Mouse (Mus musculus) C2C12 (cell line): ENCODE data around the gene Oxa1l. TPM values are rescaled to one million over a fixed set of nuclear protein-coding genes. Genes with fewer than 3 reads are reported as not detected.

Experiments used
- H3K27me3 ChIP-seq: one replicate; pipeline ENCODE4 v1.6.1; 2011; ENCODE audit not compliant: control insufficient read depth, insufficient read depth, insufficient read length
- H3K36me3 ChIP-seq: one replicate; pipeline ENCODE4 v1.6.1; 2011; ENCODE audit not compliant: control insufficient read depth, insufficient read depth
- H3K4me3 ChIP-seq: one replicate; pipeline ENCODE4 v1.5.1; 2011; ENCODE audit warnings: mild to moderate bottlenecking, control low read depth; ENCODE audit not compliant: poor library complexity, insufficient read depth, severe bottlenecking
- H3K79me2 ChIP-seq: one replicate; pipeline ENCODE4 v1.6.1; 2011; ENCODE audit not compliant: control insufficient read depth, insufficient read depth
- H3K79me3 ChIP-seq: one replicate; pipeline ENCODE4 v1.6.1; 2011; ENCODE audit warnings: low read depth, control low read depth
- H3ac ChIP-seq: one replicate; pipeline ENCODE3; 2011; ENCODE audit warnings: low read depth; ENCODE audit not compliant: control insufficient read depth, insufficient read length
- CEBPB ChIP-seq: IDR thresholded peaks from one replicate; pipeline ENCODE4 v1.6.1; 2011; ENCODE audit warnings: low read depth, mild to moderate bottlenecking, control low read depth, moderate library complexity
- CTCF ChIP-seq: IDR thresholded peaks from one replicate; pipeline ENCODE4 v1.5.1; 2011; ENCODE audit not compliant: control insufficient read depth, insufficient read depth, insufficient read length
- FOSL1 ChIP-seq: IDR thresholded peaks from one replicate; pipeline ENCODE4 v1.8.0; 2011; ENCODE audit warnings: mild to moderate bottlenecking, low read length; ENCODE audit not compliant: poor library complexity, insufficient read depth, severe bottlenecking
- MAX ChIP-seq: IDR thresholded peaks from one replicate; pipeline ENCODE4 v1.6.1; 2011; ENCODE audit warnings: mild to moderate bottlenecking, control low read depth
- MYOD1 ChIP-seq: IDR thresholded peaks from one replicate; pipeline ENCODE4 v1.6.1; 2011; ENCODE audit warnings: low read depth; ENCODE audit not compliant: control insufficient read depth, insufficient read length
- MYOG ChIP-seq: IDR thresholded peaks from one replicate; pipeline ENCODE4 v1.6.1; 2011; ENCODE audit not compliant: control insufficient read depth, insufficient read length; ENCODE audit errors: extremely low read depth
- USF1 ChIP-seq: IDR thresholded peaks from one replicate; pipeline ENCODE4 v1.6.1; 2011; ENCODE audit warnings: low read depth, mild to moderate bottlenecking, control low read depth, moderate library complexity
- polyA plus RNA-seq: library from polyadenylated mRNA; unstranded; fragments of >200 nt; fragmentation: generic; extraction: Trizol; gene quantifications from one replicate; pipeline ENCODE4 v1.2.1, GENCODE M21; 2012; ENCODE audit warnings: missing spikeins

Gene Oxa1l
- polyA plus RNA-seq, 1 experiment: 54.8 TPM

GRCm38 (mm10) chr14:54415241-54416020, 54.8 kb downstream of the Oxa1l start:
- Histone ChIP-seq H3K79me3 (no peaks in the 10 kb centered on the region), H3K4me3 (no peak overlapping the region), H3K27me3 (no peaks in the 10 kb centered on the region), H3ac (no peak overlapping the region), H3K36me3 (no peaks in the 10 kb centered on the region), H3K79me2 (no peaks in the 10 kb centered on the region)
- no peak for TF ChIP-seq USF1
- TF ChIP-seq FOSL1: no peak
- no peak for TF ChIP-seq MAX
- TF ChIP-seq MYOD1: no peak
- no peak for TF ChIP-seq MYOG
- TF ChIP-seq CEBPB: no peak
- TF ChIP-seq CTCF: no peak

GRCm38 (mm10) chr14:54416229-54416775, 55.7 kb downstream of the Oxa1l start:
- Histone ChIP-seq H3K79me3 (no peaks in the 10 kb centered on the region), H3K27me3 (no peaks in the 10 kb centered on the region), H3K4me3 (no peak overlapping the region), H3K36me3 (no peaks in the 10 kb centered on the region), H3ac (no peak overlapping the region), H3K79me2 (no peaks in the 10 kb centered on the region)
- no peak for TF ChIP-seq CTCF
- no peak for TF ChIP-seq MYOD1
- TF ChIP-seq USF1: no peak
- TF ChIP-seq FOSL1: no peak
- TF ChIP-seq MAX: no peak
- no peak for TF ChIP-seq CEBPB
- TF ChIP-seq MYOG: no peak

GRCm38 (mm10) chr14:54416830-54417229, 56.2 kb downstream of the Oxa1l start:
- Histone ChIP-seq H3ac (no peak overlapping the region), H3K36me3 (no peaks in the 10 kb centered on the region), H3K79me3 (no peaks in the 10 kb centered on the region), H3K79me2 (no peaks in the 10 kb centered on the region), H3K4me3 (no peak overlapping the region), H3K27me3 (no peaks in the 10 kb centered on the region)
- TF ChIP-seq MYOD1: no peak
- TF ChIP-seq FOSL1: no peak
- no peak for TF ChIP-seq CTCF
- TF ChIP-seq MYOG: no peak
- no peak for TF ChIP-seq MAX
- no peak for TF ChIP-seq CEBPB
- no peak for TF ChIP-seq USF1

- no peak within 1 kb of the TSS for H3K4me3 ChIP-seq
- no peaks in the 10 kb centered on the region for H3K79me3 ChIP-seq
- no peaks in the 10 kb centered on the region for H3K36me3 ChIP-seq
- TF ChIP-seq CTCF (no peak), MAX (no peak), FOSL1 (no peak), MYOD1 (no peak), USF1 (no peak), MYOG (no peak), CEBPB (no peak)
- no peak within 1 kb of the TSS for H3ac ChIP-seq
- no peaks in the 10 kb centered on the region for H3K27me3 ChIP-seq
- no peaks in the 10 kb centered on the region for H3K79me2 ChIP-seq
Measured at GRCm38 (mm10) chr14:54417623-54418081, 57.0 kb downstream of the Oxa1l start, which contains the start of gene Slc7a7. Gene Slc7a7 (minus strand): TSS chr14:54417780.

Other genes with a start within 250 kb of the Oxa1l start
- 262 TPM for gene Dad1, start 106.7 kb upstream of the Oxa1l start, polyA plus RNA-seq
- 32.9 TPM for gene Abhd4, start 106.6 kb upstream of the Oxa1l start, polyA plus RNA-seq
- not detected for gene Olfr49, start 75.9 kb upstream of the Oxa1l start, polyA plus RNA-seq
- gene Slc7a7, start 56.9 kb downstream of the Oxa1l start, polyA plus RNA-seq: 0.35 TPM
- 518 TPM for gene Mrpl52, start 66.1 kb downstream of the Oxa1l start, polyA plus RNA-seq
- 118 TPM for gene Mmp14, start 70.8 kb downstream of the Oxa1l start, polyA plus RNA-seq
- gene Lrp10, start 103.3 kb downstream of the Oxa1l start, polyA plus RNA-seq: 72.8 TPM
- gene Rem2, start 115.3 kb downstream of the Oxa1l start, polyA plus RNA-seq: 0.56 TPM
- gene Prmt5, start 156.7 kb downstream of the Oxa1l start, polyA plus RNA-seq: 174 TPM
- 30.0 TPM for gene Haus4, start 193.8 kb downstream of the Oxa1l start, polyA plus RNA-seq
- gene Ajuba, start 216.7 kb downstream of the Oxa1l start, polyA plus RNA-seq: 50.7 TPM
- gene 4931414P19Rik, start 245.2 kb downstream of the Oxa1l start, polyA plus RNA-seq: 6.0 TPM